Mouse (Mus musculus) C2C12 (cell line): ENCODE data around the gene Rhox4a.
"Not testable (repeated sequence)": the region's sequence is repeated elsewhere in the genome, so short reads cannot be mapped to it uniquely, and the experiment has no call there.

Experiments used
- CEBPB ChIP-seq: IDR thresholded peaks from one replicate; pipeline ENCODE4 v1.6.1; 2011; ENCODE audit warnings: low read depth, mild to moderate bottlenecking, control low read depth, moderate library complexity
- CTCF ChIP-seq: IDR thresholded peaks from one replicate; pipeline ENCODE4 v1.5.1; 2011; ENCODE audit not compliant: control insufficient read depth, insufficient read depth, insufficient read length
- MAX ChIP-seq: IDR thresholded peaks from one replicate; pipeline ENCODE4 v1.6.1; 2011; ENCODE audit warnings: mild to moderate bottlenecking, control low read depth
- MYOG ChIP-seq: IDR thresholded peaks from one replicate; pipeline ENCODE4 v1.6.1; 2011; ENCODE audit not compliant: control insufficient read depth, insufficient read length; ENCODE audit errors: extremely low read depth
- USF1 ChIP-seq: IDR thresholded peaks from one replicate; pipeline ENCODE4 v1.6.1; 2011; ENCODE audit warnings: low read depth, mild to moderate bottlenecking, control low read depth, moderate library complexity

- TF ChIP-seq MAX, CTCF, CEBPB, MYOG, USF1: not testable (repeated sequence)
Observed at GRCm38 (mm10) chrX:37249619-37250018, 15.5 kb upstream of the Rhox4a start, which contains the start of gene Rhox3a.
